Mouse (Mus musculus) adrenal gland, postnatal 25 days (tissue): Measurements from ENCODE around the gene Pdcd10. TPM values are rescaled to one million over a fixed set of nuclear protein-coding genes. Genes with fewer than 3 reads are reported as not detected.

Experiments used
- DNase-seq: peaks from one replicate; pipeline ENCODE4 v3.0.0; 2021; ENCODE audit warnings: mixed read lengths
- total RNA-seq: library from RNA; stranded (reverse); gene quantifications from 2 replicates; pipeline ENCODE4 v1.2.3, GENCODE M21; 2021

Pdcd10 gene
- total RNA-seq, 1 experiment from 2014 or later = 71.6 TPM

DNA sequence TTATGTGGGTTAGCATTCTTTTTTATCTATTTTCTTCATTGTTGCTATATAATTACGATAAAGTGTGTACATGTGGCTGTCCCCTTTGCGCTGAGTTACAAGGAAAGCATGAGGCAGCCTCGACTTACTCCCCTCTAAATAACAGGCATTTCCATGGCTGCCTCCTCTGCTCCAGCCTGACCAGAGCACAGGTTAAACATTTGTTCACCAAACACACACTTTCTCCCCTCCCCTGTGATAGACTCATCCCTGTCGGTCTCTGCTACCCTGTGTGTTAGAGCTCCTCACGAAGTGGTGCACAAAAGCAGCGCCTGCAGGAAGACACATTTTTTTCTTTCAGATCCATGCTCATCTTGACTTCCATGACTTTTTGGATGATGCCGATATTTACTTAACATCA, 82.0 kb downstream of the Pdcd10 start:
- no peak for DNase-seq

DNA sequence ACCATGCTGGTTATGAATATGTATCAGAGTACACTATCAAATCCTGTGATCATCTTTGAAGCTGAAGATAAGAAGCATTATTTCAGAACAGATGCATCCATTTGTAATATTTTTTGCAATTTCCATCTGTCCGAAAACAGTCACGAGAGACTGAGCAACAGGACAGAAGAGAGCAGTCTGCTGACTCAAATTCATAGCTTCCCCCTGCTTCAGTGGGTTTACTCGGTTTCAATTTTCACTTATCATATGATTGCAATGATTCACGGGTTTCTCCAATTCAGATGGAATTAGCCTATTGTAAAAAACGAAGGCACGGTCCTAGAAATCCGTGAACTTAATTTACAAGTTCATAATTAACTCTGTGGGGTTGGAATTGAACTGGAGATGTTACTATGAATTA, 88.5 kb downstream of the Pdcd10 start:
- DNase-seq = no peak

Other genes with a start within 250 kb of the Pdcd10 start
- gene Wdr49, start 74.7 kb downstream of the Pdcd10 start, total RNA-seq = not detected in 2 replicates
- 2.5 and 3.8 TPM in 2 replicates for gene Serpini1, start 691 bp upstream of the Pdcd10 start, total RNA-seq
- gene Gm29133, start 191.3 kb upstream of the Pdcd10 start, total RNA-seq = not detected in 2 replicates